Mouse (Mus musculus): ENCODE measurements around the gene Pafah1b1.
A peak's percentile ranks its signal among the peaks of the same experiment; 100 is the strongest.

- TF ChIP-seq CTCF (IDR thresholded peaks at IDR 0.05; ENCODE audit: low read depth, low read length), result no peak
- peak; percentile 89 for TF ChIP-seq POLR2A (IDR thresholded peaks at IDR 0.05; ENCODE audit: extremely low read depth, insufficient read depth, low read length)
These were observed 75.3 kb downstream of the Pafah1b1 start, which contains the start of gene Cluh for GRCm38 (mm10) chr11:74649095-74649646.
